In genomic region chr9:107676302-107676701, GRCm38 (mm10) we compare ENCODE assay signal across 8 mouse cellular contexts. TPM values are rescaled to one million over a fixed set of nuclear protein-coding genes. Genes with fewer than 3 reads are reported as not detected.
DNase-seq lines count a peak whose midpoint lies in the region; ATAC-seq and TF ChIP-seq lines count a peak whose summit lies in the region.

No protein-coding gene starts in this region.

- WGBS in heart, embryonic 10.5 days, result 3% methylated on average over 25 of the region's 25 CpGs
- 3% methylated on average over 25 of the region's 25 CpGs for WGBS in heart, embryonic 16.5 days
- 2% methylated on average over 22 of the region's 25 CpGs for WGBS in lung, postnatal 0 days

- peaks cover 19% of the 10 kb centered on the region for H3K4me1 ChIP-seq in heart, embryonic 10.5 days
- peaks cover 42% of the 10 kb centered on the region for H3K4me1 ChIP-seq in E14TG2a.4 (replicated peaks; ENCODE audit: low read depth, low read length)
- H3K4me1 ChIP-seq in heart, embryonic 16.5 days (ENCODE audit: control insufficient read depth, insufficient read depth, low read length), result peaks cover 6% of the 10 kb centered on the region; the same call in 1 of the 2 replicates
- H3K4me1 ChIP-seq in lung, postnatal 0 days (ENCODE audit: insufficient read depth, low read depth, low read length), result no peaks in the 10 kb centered on the region

- DNase-seq in heart, embryonic 10.5 days (ENCODE audit: low spot score), result no peak
- DNase-seq in heart, postnatal 25 days (ENCODE audit: low spot score), result no peak
- DNase-seq in lung, postnatal 0 days (ENCODE audit: low spot score), result peak; percentile 80
- DNase-seq in cerebellum, adult 11 months, result no peak
- no peak for DNase-seq in Muller cell, postnatal 12 days (ENCODE audit: inconsistent ontology term)
- no peak for DNase-seq in yolk sac, embryonic 10.5 days (ENCODE audit: low spot score)

- intact Hi-C loops in heart, postnatal 25 days (cut with DNase I), result loop anchor here (1.0 kb wide), 2 partner anchors 31 to 74 kb away; no protein-coding TSS in a partner anchor

- H3K9ac ChIP-seq in heart, embryonic 16.5 days (ENCODE audit: low read length), result 0 out of 2 replicates have a peak overlapping the region, but pooled peaks have one; percentile 16
- H3K9ac ChIP-seq in lung, postnatal 0 days (replicated peaks; ENCODE audit: low read depth), result no peak overlapping the region

- H3K9me3 ChIP-seq in heart, embryonic 10.5 days, result no peaks in the 10 kb centered on the region
- H3K9me3 ChIP-seq in E14TG2a.4 (ENCODE audit: low read length), result no peaks in the 10 kb centered on the region
- no peaks in the 10 kb centered on the region for H3K9me3 ChIP-seq in heart, embryonic 16.5 days (replicated peaks; ENCODE audit: control insufficient read depth, low read length)
- H3K9me3 ChIP-seq in lung, postnatal 0 days (ENCODE audit: low read length), result no peaks in the 10 kb centered on the region

- H3K4me3 ChIP-seq in heart, embryonic 10.5 days, result peak overlapping the region; percentile 55
- H3K4me3 ChIP-seq in E14TG2a.4 (replicated peaks; ENCODE audit: low read length), result peak overlapping the region; percentile 73
- peak overlapping the region; percentile 38 for H3K4me3 ChIP-seq in heart, embryonic 16.5 days (ENCODE audit: low read length)
- H3K4me3 ChIP-seq in lung, postnatal 0 days (ENCODE audit: low read depth, low read length), result peak overlapping the region; percentile 26

- H3K27ac ChIP-seq in heart, embryonic 10.5 days, result peak overlapping the region; percentile 11; the same call in 1 of the 2 replicates
- no peak overlapping the region for H3K27ac ChIP-seq in heart, embryonic 16.5 days (ENCODE audit: low read length)
- no peak overlapping the region for H3K27ac ChIP-seq in lung, postnatal 0 days (ENCODE audit: low read length)

- peaks cover 67% of the 10 kb centered on the region for H3K27me3 ChIP-seq in heart, embryonic 10.5 days (ENCODE audit: insufficient read depth, poor library complexity, severe bottlenecking)
- peaks cover 62% of the 10 kb centered on the region for H3K27me3 ChIP-seq in E14TG2a.4 (ENCODE audit: insufficient read depth, low read length)
- H3K27me3 ChIP-seq in heart, embryonic 16.5 days (ENCODE audit: control insufficient read depth, insufficient read depth, low read length), result peaks cover 35% of the 10 kb centered on the region
- H3K27me3 ChIP-seq in lung, postnatal 0 days (replicated peaks; ENCODE audit: insufficient read depth, low read length), result peaks cover 11% of the 10 kb centered on the region; the same call in 1 of the 2 replicates

- H3K36me3 ChIP-seq in heart, embryonic 10.5 days, result no peaks in the 10 kb centered on the region
- no peaks in the 10 kb centered on the region for H3K36me3 ChIP-seq in E14TG2a.4 (ENCODE audit: insufficient read depth, low read length)
- H3K36me3 ChIP-seq in heart, embryonic 16.5 days (ENCODE audit: control insufficient read depth, insufficient read depth), result no peaks in the 10 kb centered on the region
- H3K36me3 ChIP-seq in lung, postnatal 0 days (ENCODE audit: insufficient read depth, low read length), result no peaks in the 10 kb centered on the region

- no peak for TF ChIP-seq CTCF in E14TG2a.4 (conservative IDR thresholded peaks at IDR 0.05; ENCODE audit: low read length)
- TF ChIP-seq CTCF in lung, postnatal 0 days (IDR thresholded peaks at IDR 0.05), result no peak

- no peak for TF ChIP-seq EP300 in lung, postnatal 0 days (IDR thresholded peaks at IDR 0.05)

- H3K4me2 ChIP-seq in heart, embryonic 16.5 days (ENCODE audit: low read depth, low read length), result peak overlapping the region; percentile 59
- peak overlapping the region; percentile 57 for H3K4me2 ChIP-seq in lung, postnatal 0 days (replicated peaks; ENCODE audit: low read depth, low read length)

- 0 out of 2 replicates have a peak, but pooled peaks have one; percentile 5 for ATAC-seq in heart, embryonic 16.5 days (replicated peaks; ENCODE audit: extremely low read depth, insufficient read depth, low FRiP score)
- peak; percentile 79 for ATAC-seq in lung, postnatal 0 days

RNA-seq across cellular contexts. Expression of gene Gnat1, which starts 3.2 kb away (rescaled TPM):
- 1.2 and 3.2 TPM in 2 replicates for polyA plus RNA-seq in heart, embryonic 10.5 days (2016; fragmentation: Nextera tagmentation; extraction: Ambion mirVana)
- total RNA-seq in heart, postnatal 25 days (2021), result not detected
- 0.39 TPM in 2 replicates for polyA plus RNA-seq in heart, embryonic 16.5 days (2015; fragmentation: Nextera tagmentation; extraction: Ambion mirVana)
- polyA plus RNA-seq in lung, postnatal 0 days (2015; fragmentation: Nextera tagmentation; extraction: Ambion mirVana), result 0.23 and 0.30 TPM in 2 replicates

RNA-seq across cellular contexts. Expression of gene Slc38a3, which starts 7.0 kb away (rescaled TPM):
- polyA plus RNA-seq in heart, embryonic 10.5 days (2016; fragmentation: Nextera tagmentation; extraction: Ambion mirVana), result 4.2 and 4.5 TPM in 2 replicates
- total RNA-seq in heart, postnatal 25 days (2021), result 10 to 100 TPM; 62.0 to 69.7 TPM
- 3.3 and 3.9 TPM in 2 replicates for polyA plus RNA-seq in heart, embryonic 16.5 days (2015; fragmentation: Nextera tagmentation; extraction: Ambion mirVana)
- 0.51 and 0.81 TPM in 2 replicates for polyA plus RNA-seq in lung, postnatal 0 days (2015; fragmentation: Nextera tagmentation; extraction: Ambion mirVana)

RNA-seq across cellular contexts. Expression of gene Sema3f, which starts 34.0 kb away (rescaled TPM):
- polyA plus RNA-seq in heart, embryonic 10.5 days (2016; fragmentation: Nextera tagmentation; extraction: Ambion mirVana), result 4.7 and 13.2 TPM in 2 replicates
- 10 to 100 TPM; 15.1 to 15.8 TPM for total RNA-seq in heart, postnatal 25 days (2021)
- 3.9 and 4.7 TPM in 2 replicates for polyA plus RNA-seq in heart, embryonic 16.5 days (2015; fragmentation: Nextera tagmentation; extraction: Ambion mirVana)
- 23.4 and 24.9 TPM in 2 replicates for polyA plus RNA-seq in lung, postnatal 0 days (2015; fragmentation: Nextera tagmentation; extraction: Ambion mirVana)

RNA-seq across cellular contexts. Expression of gene Gnai2, which starts 41.1 kb away (rescaled TPM):
- 359 and 404 TPM in 2 replicates for polyA plus RNA-seq in heart, embryonic 10.5 days (2016; fragmentation: Nextera tagmentation; extraction: Ambion mirVana)
- 100 to 1,000 TPM; 241 to 257 TPM for total RNA-seq in heart, postnatal 25 days (2021)
- 419 and 458 TPM in 2 replicates for polyA plus RNA-seq in heart, embryonic 16.5 days (2015; fragmentation: Nextera tagmentation; extraction: Ambion mirVana)
- polyA plus RNA-seq in lung, postnatal 0 days (2015; fragmentation: Nextera tagmentation; extraction: Ambion mirVana), result 414 and 417 TPM in 2 replicates
